Mouse (Mus musculus) lung, postnatal 4 days (tissue): ENCODE data around the gene Gsdma2.
"Not testable (repeated sequence)": the region's sequence is repeated elsewhere in the genome, so short reads cannot be mapped to it uniquely, and the experiment has no call there.

ENCODE experiments used
- DNase-seq, 2 experiments: peaks; one replicate each; pipeline ENCODE4 v3.0.0; 2021

Gene Gsdma2

GRCm38 (mm10) chr11:98671284-98671815 lies 24.8 kb downstream of the Gsdma2 start:
- no peak for DNase-seq

- no peak for DNase-seq
These were observed 25.3 kb downstream of the Gsdma2 start for GRCm38 (mm10) chr11:98671857-98672256.

- no peak for DNase-seq
These were observed 25.9 kb downstream of the Gsdma2 start for GRCm38 (mm10) chr11:98672482-98672881.

GRCm38 (mm10) chr11:98673136-98673535 lies 26.6 kb downstream of the Gsdma2 start:
- DNase-seq: peak; percentile 69

DNA sequence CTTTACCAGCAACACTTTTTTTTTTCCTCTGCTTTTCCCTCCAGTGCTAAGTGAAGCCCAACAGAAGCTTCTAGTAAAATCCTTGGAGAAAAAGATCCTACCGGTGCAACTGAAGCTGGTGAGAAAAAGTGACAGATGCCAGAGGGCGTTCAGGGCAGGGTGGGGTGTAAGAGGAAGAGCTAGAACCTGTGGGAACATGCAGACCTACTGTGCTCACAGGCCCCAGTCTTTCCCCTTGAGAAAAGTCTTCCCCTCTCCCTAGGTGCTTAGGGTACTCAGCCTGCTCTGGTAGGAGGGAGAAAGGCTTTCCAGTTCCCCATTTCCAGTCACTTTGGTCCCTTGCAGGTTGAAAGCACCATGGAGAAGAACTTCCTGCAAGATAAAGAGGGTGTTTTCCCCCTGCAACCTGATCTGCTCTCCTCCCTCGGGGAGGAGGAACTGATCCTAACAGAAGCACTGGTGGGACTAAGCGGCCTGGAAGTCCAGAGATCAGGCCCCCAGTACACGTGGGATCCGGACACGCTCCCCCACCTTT lies 29.3 kb downstream of the Gsdma2 start:
- DNase-seq: no peak

- no peak for DNase-seq
These were observed 33.5 kb downstream of the Gsdma2 start for GRCm38 (mm10) chr11:98680023-98680422.

DNA sequence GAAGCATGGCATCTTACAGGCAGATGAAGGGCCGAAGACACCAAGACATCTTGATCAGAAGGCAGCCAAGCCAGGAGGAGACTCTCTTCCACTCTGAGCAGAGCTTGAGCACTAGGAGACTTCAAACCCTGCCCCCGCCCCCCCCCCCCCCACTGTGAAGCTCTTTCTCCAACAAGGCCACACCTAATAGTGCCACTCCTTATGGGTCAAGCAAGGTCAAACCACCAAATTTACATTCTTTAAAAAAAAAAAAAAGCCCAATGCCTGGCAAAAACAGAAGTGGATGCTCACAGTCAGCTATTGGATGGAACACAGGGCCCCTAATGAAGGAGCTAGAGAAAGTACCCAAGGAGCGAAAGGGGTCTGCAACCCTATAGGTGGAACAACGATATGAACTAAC lies 34.0 kb downstream of the Gsdma2 start:
- not testable (repeated sequence) for DNase-seq

DNA sequence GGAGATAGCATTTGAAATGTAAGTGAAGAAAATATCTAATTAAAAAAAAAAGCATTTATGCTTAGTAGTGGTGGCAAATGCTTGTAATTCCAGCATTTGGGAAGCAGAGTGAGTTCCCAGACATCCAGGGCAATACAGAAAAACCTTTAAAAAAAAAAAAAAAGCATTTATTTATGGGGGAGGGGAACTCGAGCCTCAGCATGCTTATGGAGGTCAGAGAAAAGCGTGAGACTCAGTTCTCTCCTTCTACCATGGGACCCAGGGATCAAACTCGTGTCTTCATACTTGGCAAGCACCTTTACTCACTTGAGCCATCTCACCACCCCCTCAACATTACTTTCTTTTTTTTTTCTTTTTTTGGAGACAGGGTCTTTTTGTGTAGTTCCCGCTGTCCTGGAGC lies 34.6 kb downstream of the Gsdma2 start:
- DNase-seq: no peak

DNA sequence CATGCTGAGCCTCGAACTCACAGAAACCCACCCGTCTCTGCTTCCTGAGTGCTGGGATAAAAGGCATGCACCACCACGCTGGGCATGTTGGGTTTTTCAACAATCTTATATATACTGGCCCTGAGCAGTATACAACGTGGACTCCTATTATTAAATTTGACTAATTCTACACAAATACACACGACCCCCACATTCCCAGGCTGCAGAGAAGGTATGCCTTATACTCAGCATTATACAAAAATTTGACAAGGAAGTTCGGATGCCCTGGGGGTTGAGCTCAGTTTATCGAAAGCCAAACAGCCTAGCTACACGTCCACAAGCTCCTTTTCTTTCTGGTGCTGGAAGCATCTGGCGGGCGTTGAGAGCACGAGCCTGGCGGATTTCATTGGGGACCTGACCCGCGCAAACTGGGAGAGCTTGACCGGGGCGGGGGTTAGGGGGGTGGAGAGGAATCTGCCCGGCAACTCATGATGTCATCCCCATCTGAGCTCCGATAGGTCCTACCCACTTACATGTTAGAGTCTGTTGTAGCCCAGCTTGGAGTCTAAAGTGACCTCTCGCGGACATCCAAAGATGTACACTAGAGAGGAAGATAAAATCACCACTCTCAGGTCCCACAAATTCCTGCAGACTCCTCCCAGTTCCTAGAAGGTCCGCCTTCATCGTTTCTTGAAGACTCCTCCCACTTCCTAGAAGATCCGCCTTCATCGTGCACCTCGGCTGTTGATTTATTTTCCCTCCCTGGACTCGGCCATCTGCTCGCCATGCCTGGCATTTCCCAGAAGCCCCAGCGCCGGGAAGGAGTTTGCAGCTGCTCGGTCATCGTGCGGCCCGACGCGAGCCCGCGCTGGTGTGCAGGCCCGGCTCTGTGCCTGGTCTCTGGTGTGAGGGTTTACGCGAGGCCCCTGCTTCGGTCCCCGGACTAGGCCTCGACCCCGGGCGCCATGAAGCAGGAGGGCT lies 35.5 kb downstream of the Gsdma2 start, which contains the start of gene Psmd3:
Psmd3 (plus strand) TSS at position 769 of the 960 bp plus-strand sequence.
- peak; percentile 97 to 99 for DNase-seq

- DNase-seq: no peak
These were observed 36.3 kb downstream of the Gsdma2 start for GRCm38 (mm10) chr11:98682811-98683210.

DNA sequence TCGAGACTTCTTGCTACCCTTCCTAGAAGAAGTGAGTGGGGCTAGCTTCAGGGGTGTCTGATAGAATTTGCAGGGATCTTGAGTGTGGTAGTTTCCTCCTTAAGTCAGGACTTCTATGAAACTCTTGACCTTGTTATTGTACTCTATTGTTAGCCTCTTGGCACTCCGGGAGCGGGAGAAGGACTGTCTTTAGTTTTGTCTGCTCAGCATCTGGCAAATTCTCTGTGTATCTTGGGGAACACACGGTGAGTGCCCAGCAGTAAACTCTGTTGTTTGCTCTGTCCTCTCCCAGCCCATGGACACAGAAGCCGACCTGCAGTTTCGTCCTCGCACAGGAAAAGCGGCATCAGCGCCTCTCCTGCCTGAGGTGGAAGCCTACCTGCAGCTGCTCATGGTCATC lies 39.1 kb downstream of the Gsdma2 start:
- no peak for DNase-seq

DNA sequence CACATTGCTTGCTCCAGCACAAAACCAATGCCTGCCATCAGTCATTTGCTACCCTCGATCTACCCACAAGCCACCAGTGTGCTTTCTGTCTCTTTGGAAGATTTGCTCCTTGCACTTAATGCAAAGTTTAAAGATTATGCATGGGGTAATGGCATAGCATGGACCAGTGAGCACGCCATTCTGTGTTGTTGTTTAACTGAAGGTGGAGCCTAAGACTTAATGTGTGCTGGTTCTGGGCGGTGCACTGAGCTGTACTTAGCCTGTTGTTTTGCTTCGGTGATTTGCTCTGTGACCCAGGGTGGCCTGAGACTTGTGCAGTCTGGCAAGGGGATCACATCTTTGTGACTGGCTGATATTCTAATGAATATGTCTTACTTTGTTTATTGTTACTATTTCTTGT lies 40.4 kb downstream of the Gsdma2 start:
- no peak for DNase-seq

DNA sequence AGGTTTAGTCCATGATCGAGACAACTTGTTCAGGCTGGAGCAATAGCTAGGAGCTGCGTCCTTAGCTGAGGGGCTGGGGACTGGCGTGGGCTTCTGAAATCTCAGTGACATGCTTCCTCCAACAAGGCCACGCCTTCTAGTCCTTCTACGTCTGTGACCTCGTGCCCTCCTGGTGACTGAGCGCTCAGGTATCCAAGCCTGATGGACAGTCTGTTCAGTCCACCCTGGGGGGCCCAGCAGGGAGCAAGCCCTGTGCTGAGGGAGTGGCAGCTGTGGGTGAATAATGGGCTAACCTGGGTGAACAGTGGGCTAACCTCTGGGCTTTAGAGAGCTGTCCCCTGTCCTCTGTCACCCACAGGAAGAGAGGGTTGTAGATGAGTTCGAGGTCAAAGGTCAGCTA lies 41.5 kb downstream of the Gsdma2 start:
- DNase-seq: no peak

DNA sequence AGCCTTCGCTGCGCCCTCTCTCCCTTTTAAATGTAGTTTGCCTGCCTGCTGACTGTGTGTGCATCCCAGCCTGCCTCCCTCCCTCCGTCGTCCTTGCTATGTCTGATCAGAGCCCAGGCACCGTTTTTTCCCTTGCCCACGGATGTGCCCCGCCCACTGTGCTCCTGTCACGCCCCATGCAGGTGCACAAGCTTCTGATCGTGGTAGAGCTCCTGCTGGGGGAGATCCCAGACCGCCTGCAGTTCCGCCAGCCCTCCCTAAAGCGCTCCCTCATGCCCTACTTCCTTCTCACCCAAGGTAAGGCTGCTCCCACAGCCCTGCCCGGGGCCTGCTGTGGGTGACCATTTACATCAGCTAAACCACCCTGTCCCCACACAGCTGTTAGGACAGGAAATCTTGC lies 46.6 kb downstream of the Gsdma2 start:
- DNase-seq: no peak

DNA sequence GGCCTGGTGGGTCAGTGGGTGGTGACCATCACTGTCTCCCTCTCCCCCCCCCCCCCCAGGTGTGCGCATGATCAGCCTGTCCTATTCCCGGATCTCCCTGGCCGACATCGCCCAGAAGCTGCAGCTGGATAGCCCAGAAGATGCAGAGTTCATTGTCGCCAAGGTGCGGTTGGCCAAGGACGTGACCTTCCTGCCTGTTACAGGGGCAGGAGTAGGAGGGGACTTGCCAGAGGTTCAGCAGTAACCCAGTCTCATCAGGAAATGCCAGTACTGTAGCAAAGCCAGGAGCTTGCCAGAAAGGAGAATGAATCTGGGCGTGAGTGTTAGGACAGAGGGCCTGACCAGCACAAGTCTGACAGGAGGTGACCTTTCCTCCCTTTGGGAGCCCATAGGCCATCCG lies 47.2 kb downstream of the Gsdma2 start:
- no peak for DNase-seq

DNA sequence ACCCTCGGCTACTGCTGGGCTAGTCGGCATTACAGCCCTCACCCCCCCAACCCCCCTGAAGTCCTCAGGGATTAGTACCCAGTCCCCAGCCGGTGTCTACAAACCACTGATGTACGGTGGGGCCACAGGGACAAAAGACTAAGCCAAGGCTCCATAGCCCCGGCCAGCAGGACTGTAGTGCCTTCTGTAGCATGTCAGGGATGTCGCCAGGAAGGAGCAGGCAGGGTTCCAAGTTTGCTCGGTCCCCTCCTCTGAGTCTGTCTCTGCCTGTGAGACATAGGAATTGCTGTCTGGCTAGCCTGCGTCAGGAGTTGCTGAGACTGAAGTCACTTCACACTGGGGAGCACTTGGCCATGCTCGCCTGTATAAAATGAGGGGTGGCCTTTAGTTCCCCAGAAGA lies 47.7 kb downstream of the Gsdma2 start:
- no peak for DNase-seq

- no peak for DNase-seq
These were observed 48.8 kb downstream of the Gsdma2 start for GRCm38 (mm10) chr11:98695408-98695807.

GRCm38 (mm10) chr11:98696454-98697216 lies 50.1 kb downstream of the Gsdma2 start:
- no peak for DNase-seq

- DNase-seq: no peak
These were observed 50.7 kb downstream of the Gsdma2 start for GRCm38 (mm10) chr11:98697225-98697624.

DNA sequence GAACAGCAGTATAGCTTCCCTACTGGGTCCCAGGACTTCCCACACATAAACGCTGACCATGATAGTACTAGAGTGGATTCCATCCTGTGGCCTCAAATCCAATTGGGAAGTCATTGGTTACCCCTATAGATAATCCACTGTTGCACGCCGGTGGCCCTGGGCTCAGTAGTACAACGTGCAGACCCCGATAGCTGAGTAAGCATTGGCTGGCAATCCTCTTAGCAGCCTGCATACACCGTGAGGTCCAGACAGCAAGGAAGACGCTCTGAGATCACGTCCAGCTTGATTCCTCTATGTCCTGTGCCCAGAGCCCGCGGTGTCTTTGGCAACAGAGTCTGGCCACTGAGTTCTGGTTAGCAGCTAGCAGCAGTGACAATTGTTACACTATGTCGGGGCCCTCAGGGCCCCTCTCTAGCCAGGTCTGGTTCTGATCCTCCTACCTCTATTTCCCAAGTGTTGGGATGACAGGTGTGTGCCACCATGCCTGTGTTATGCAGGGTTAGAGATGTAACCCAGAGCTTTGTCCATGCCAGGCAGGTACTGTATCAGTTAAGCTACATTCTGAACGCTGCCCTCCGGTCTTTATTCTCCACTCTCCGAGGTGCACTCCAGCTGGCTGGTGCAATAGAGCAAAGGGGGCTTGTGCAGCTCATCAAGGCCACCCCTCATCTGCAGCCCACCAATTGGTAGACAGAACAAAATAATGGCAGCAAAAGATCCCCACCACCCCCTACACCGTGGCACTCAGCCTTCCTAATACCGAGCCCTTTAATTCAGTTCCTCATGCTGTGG lies 52.5 kb downstream of the Gsdma2 start:
- no peak for DNase-seq

DNA sequence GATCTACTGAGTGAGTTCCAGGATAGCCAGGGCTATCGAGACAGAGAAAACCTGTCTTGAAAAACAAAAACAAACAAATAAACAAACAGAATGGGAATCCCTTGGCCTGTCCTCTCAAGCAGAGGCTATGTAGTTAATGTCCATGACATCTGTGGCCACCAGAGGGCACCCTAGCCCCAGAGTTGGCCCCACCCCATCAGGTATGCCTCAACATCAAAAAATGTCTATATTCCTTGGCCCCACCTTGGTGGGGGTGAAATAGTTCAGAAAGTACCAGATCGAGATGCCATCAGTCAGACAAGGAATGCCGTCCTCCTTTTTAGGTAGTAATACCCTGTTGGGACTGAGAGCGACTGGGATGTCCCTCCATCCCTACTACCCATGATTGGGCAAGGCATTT lies 53.4 kb downstream of the Gsdma2 start:
- peak; percentile 71 to 84 for DNase-seq

DNA sequence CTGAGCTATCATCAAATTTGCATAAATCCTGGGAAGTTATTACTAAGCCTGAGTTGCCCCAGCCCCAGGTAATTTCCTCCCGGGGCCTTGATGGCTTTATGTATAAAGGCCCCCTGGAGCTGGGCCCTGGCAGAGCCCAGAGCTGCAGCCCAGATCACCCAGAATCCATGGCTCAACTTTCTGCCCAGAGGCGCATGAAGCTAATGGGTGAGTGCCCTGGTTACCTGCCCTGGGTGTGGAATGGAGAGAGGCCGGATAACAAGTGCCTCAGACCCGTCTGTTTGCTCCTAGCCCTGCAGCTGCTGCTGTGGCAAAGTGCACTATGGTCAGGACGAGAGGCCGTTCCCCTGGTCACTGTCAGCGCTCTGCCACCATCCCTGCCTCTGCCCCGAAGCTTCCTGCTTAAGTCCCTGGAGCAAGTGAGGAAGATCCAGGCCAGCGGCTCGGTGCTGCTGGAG lies 54.7 kb downstream of the Gsdma2 start, which contains the start of gene Csf3:
Csf3 (plus strand) TSS at position 51 of the 458 bp plus-strand sequence.
- no peak for DNase-seq
